Mouse (Mus musculus): ENCODE measurements at regions not wholly inside any gene's neighbourhood (a gene's known extent, or its start where the extent isn't known, plus 50 kb on each side); places are given as distances from the start of the nearest gene placed in this dataset.

GRCm38 (mm10) chr12:28054444-28054843 lies 497.8 kb downstream of the Dcdc2c start:
- 97% methylated on average over 11 of the region's 11 CpGs for WGBS
- no peak for TF ChIP-seq CTCF (IDR thresholded peaks at IDR 0.05; ENCODE audit: insufficient read depth, low read depth, low read length)
- Histone ChIP-seq H3K27ac (ENCODE audit: insufficient read depth, low read depth, low read length) (no peak overlapping the region), H3K4me3 (ENCODE audit: insufficient read depth, low read depth, low read length) (no peak overlapping the region), H3K4me1 (ENCODE audit: control insufficient read depth, insufficient read depth, low read length) (no peaks in the 10 kb centered on the region)

- WGBS = 90% methylated on average over 4 of the region's 4 CpGs
- Histone ChIP-seq H3K4me1 (ENCODE audit: control insufficient read depth, insufficient read depth, low read length) (no peaks in the 10 kb centered on the region), H3K27ac (ENCODE audit: insufficient read depth, low read depth, low read length) (no peak overlapping the region), H3K4me3 (ENCODE audit: insufficient read depth, low read depth, low read length) (no peak overlapping the region)
- no peak for TF ChIP-seq CTCF (IDR thresholded peaks at IDR 0.05; ENCODE audit: insufficient read depth, low read depth, low read length)
- TF ChIP-seq POLR2A (IDR thresholded peaks at IDR 0.05; ENCODE audit: insufficient read depth, low read depth, low read length) = no peak
These were observed 504.2 kb downstream of the Dcdc2c start for GRCm38 (mm10) chr12:28047989-28048388.

DNA sequence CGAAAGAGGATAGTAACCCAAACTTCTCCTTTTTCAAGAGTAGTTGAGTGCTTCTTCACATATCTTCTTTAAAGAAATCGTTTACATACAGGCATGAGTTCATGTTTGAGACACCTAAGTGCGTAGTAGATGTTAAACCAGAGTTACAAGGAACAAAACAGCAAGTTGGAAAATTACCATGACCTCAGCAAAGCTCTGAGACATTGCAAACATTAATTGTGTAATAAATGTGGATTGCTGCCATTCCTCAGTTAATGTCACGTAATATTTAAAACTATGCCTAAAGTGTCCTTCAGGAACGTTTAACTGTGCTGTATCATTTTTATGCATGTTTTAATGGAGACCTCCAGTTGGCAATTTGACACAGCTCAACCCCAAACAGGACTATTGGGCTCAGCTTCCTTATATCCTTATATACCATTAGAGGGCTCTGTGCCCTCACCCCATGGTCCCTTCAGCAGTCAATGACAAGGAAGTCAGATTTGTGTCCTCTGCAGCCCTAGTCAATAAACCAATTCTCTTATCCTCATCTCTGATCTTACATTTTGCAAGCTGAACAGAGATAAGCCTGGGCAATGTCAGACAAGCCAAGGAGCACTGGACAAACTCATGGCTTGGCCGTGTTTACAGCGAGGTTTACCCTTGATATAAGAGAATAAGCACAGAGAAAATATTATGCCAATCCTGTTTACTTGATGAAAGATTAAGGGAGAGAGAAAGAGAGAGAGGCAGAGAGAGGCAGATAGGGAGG lies 513.9 kb downstream of the Dcdc2c start:
- TF ChIP-seq POLR2A (IDR thresholded peaks at IDR 0.05; ENCODE audit: insufficient read depth, low read depth, low read length) = no peak
- Histone ChIP-seq H3K27ac (ENCODE audit: insufficient read depth, low read depth, low read length) (no peak overlapping the region), H3K4me1 (ENCODE audit: control insufficient read depth, insufficient read depth, low read length) (no peaks in the 10 kb centered on the region), H3K4me3 (ENCODE audit: insufficient read depth, low read depth, low read length) (no peak overlapping the region)
- 91% methylated on average over 7 of the region's 7 CpGs for WGBS

GRCm38 (mm10) chr12:27999170-27999569 lies 553.0 kb downstream of the Dcdc2c start:
- TF ChIP-seq POLR2A (IDR thresholded peaks at IDR 0.05; ENCODE audit: insufficient read depth, low read depth, low read length) = no peak
- TF ChIP-seq CTCF (IDR thresholded peaks at IDR 0.05; ENCODE audit: insufficient read depth, low read depth, low read length) = no peak
- no peak overlapping the region for H3K4me3 ChIP-seq (ENCODE audit: insufficient read depth, low read depth, low read length)
- no peaks in the 10 kb centered on the region for H3K4me1 ChIP-seq (ENCODE audit: control insufficient read depth, insufficient read depth, low read length)
- 77% methylated on average over 2 of the region's 2 CpGs for WGBS
- H3K27ac ChIP-seq (ENCODE audit: insufficient read depth, low read depth, low read length) = no peak overlapping the region

DNA sequence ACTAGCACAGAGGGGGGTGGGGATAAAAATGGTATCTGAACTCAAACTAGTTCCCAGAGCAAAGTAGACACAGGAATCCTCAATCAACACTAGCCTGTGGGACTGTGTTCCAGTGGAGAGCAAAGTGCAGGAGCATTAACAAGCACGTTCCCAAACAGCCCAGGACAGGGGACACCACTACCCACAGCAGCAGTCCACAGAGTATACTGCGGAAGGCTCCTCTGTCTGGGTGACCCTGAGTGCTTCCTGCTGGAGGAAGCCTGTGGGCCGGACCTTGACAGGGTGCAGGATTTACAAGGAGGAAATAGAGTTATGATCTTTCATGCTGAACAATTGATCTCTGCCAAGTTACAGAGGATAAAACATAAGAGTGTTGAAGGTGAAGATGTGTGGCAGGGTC lies 560.0 kb downstream of the Dcdc2c start:
- TF ChIP-seq POLR2A (IDR thresholded peaks at IDR 0.05; ENCODE audit: insufficient read depth, low read depth, low read length) = no peak
- TF ChIP-seq CTCF (IDR thresholded peaks at IDR 0.05; ENCODE audit: insufficient read depth, low read depth, low read length) = no peak
- Histone ChIP-seq H3K4me3 (ENCODE audit: insufficient read depth, low read depth, low read length) (no peak overlapping the region), H3K27ac (ENCODE audit: insufficient read depth, low read depth, low read length) (no peak overlapping the region), H3K4me1 (ENCODE audit: control insufficient read depth, insufficient read depth, low read length) (peaks cover 3% of the 10 kb centered on the region)
- WGBS = 92% methylated on average over 3 of the region's 3 CpGs

DNA sequence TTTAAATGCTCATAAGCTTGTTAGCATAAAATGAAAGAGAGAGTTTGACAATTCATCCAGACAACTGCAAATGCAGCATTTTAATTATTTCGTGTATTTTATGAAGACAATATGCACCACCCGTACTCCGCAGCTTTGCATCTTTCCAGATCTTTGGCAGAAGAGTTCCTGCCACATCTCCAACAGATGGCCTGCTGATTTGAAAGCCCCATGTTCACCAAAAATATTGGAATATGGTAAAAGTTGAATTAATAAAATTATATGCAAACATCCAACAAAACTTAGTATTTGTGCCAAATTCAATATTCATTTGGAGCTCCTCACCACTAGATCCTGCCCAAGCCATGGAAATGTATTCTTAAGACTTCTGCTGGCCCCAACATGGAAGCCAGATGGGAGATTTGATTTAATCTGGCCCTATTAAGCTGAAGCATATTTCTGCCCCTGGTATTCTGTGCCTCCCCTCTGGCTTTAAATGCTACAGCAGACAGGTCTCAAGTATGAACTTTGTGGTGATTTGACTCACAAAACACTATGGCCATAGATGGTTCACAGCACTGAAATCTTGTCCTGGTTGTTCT lies 567.8 kb downstream of the Dcdc2c start:
- H3K4me3 ChIP-seq (ENCODE audit: insufficient read depth, low read depth, low read length) = no peak overlapping the region
- no peak for TF ChIP-seq POLR2A (IDR thresholded peaks at IDR 0.05; ENCODE audit: insufficient read depth, low read depth, low read length)
- no peak for TF ChIP-seq CTCF (IDR thresholded peaks at IDR 0.05; ENCODE audit: insufficient read depth, low read depth, low read length)
- 85% methylated on average over 3 of the region's 3 CpGs for WGBS
- H3K4me1 ChIP-seq (ENCODE audit: control insufficient read depth, insufficient read depth, low read length) = peaks cover 3% of the 10 kb centered on the region
- no peak overlapping the region for H3K27ac ChIP-seq (ENCODE audit: insufficient read depth, low read depth, low read length)

DNA sequence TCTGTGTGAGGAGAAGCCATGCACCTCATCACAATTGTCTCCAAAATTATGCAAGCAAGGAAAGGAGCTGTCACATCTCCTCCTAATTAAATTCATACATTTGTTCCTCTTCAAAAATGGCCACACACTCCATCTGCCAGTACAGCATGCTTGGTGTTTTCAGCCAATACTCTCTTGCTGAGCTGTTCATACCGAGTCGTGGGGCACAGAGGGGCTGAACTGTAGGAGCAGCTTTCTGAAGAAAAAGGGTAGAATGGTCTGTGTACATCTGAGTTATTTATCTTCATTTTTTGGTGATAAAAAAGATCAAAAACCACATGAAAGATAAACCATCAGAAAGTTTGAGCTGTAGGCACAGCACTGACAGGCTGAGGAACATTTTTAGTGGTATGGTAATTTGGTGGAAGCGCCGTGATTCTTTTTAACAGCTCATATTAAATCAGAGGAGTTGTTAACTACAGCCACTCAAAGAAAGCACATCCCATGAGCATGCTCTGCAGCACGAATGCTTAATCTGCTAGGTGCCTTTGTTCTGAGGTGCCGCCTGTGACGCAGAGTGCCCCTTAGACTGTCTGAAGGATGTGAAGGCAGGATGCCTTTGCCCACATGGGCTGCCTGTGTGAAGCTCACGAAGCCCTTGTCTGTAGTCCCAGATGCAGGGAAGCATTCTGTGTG lies 573.8 kb downstream of the Dcdc2c start:
- WGBS = 64% methylated on average over 8 of the region's 8 CpGs
- no peak overlapping the region for H3K4me3 ChIP-seq (ENCODE audit: insufficient read depth, low read depth, low read length)
- no peak overlapping the region for H3K27ac ChIP-seq (ENCODE audit: insufficient read depth, low read depth, low read length)
- H3K4me1 ChIP-seq (ENCODE audit: control insufficient read depth, insufficient read depth, low read length) = 0 out of 2 replicates have a peak, but pooled peaks cover 2% of the 10 kb centered on the region
- TF ChIP-seq POLR2A (IDR thresholded peaks at IDR 0.05; ENCODE audit: insufficient read depth, low read depth, low read length) = no peak

DNA sequence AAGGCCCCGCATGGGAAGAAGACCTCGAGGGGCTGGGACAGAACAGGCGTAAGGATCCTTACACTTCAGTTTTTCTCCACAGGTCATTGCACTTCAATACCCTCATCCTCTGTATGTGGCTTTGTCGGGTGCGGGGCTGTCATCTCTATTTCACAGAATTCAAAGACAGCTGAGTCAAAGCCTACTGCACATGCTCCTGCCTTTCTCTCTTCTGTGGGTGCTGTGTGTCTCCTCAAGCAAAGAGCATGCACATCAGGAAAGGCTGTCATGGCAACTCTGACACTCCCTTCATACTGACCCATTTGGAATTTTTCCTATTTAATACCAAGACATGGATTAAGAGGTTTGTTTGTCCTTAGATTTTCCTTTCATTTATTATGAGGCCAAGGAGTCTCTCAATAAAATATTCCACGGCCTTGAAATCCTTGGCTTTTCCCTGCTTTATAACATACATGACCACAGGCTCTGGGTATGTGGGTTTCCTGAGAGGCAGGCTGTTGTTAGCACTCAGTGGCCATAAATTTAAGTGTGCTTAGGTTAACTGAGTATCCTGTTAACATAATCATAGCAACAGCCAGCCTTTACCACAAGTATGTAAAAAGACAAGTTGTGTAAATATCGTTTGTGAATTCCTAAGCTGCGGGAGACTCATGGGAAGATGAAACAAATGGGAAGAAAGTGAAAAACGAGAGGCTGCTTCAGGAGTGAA lies 574.5 kb downstream of the Dcdc2c start:
- 0 out of 2 replicates have a peak, but pooled peaks cover 2% of the 10 kb centered on the region for H3K4me1 ChIP-seq (ENCODE audit: control insufficient read depth, insufficient read depth, low read length)
- H3K27ac ChIP-seq (ENCODE audit: insufficient read depth, low read depth, low read length) = no peak overlapping the region
- WGBS = 76% methylated on average over 9 of the region's 9 CpGs

DNA sequence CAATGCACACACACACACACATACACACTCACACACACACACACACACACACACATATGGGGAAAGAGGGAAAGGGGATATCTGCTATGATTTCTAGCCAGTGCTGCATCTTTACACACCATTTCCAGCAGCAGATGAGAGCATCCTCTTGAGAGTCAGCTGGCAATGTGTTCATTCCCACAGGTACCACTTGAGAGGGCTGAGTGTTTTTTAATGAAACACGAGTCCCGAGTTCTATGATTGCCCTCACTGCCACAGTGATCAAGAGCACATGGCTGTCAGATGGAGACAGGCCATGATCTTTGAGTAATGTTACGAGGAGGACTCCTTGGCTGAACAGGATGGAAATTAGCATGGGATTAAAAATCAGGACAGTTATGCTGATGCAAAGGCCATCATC lies 589.3 kb downstream of the Dcdc2c start:
- Histone ChIP-seq H3K4me1 (ENCODE audit: control insufficient read depth, insufficient read depth, low read length) (no peaks in the 10 kb centered on the region), H3K27ac (ENCODE audit: insufficient read depth, low read depth, low read length) (no peak overlapping the region), H3K4me3 (ENCODE audit: insufficient read depth, low read depth, low read length) (no peak overlapping the region)
- TF ChIP-seq POLR2A (IDR thresholded peaks at IDR 0.05; ENCODE audit: insufficient read depth, low read depth, low read length) (no peak), CTCF (IDR thresholded peaks at IDR 0.05; ENCODE audit: insufficient read depth, low read depth, low read length) (no peak)
- 81% methylated on average over 3 of the region's 3 CpGs for WGBS

More for the DNA sequence above, 574.5 kb downstream of the Dcdc2c start:
- TF ChIP-seq CTCF (IDR thresholded peaks at IDR 0.05; ENCODE audit: insufficient read depth, low read depth, low read length) (no peak), POLR2A (IDR thresholded peaks at IDR 0.05; ENCODE audit: insufficient read depth, low read depth, low read length) (no peak)
- no peak overlapping the region for H3K4me3 ChIP-seq (ENCODE audit: insufficient read depth, low read depth, low read length)

Data from olfactory bulb, adult 2 months (tissue).